Mouse (Mus musculus) midbrain, embryonic 12.5 days (tissue): ENCODE results near the gene Spata45. TPM values are rescaled to one million over a fixed set of nuclear protein-coding genes. Genes with fewer than 3 reads are reported as not detected.

Source experiments
- ATAC-seq: fragments of 200-750 bp; cut with Nextera tagmentation; 2 replicates; pipeline ENCODE4 v1.8.0; 2017; ENCODE audit warnings: low read depth, moderate TSS enrichment, moderate library complexity; ENCODE audit not compliant: low FRiP score
- H3K27ac ChIP-seq: fragments of 300-500 bp; sonication (generic); replicated peaks from 2 replicates; pipeline ENCODE4 v1.5.1; 2016; ENCODE audit warnings: mild to moderate bottlenecking
- H3K27me3 ChIP-seq: fragments of 300-500 bp; sonication (generic); 2 replicates; pipeline ENCODE4 v1.6.1; 2016; ENCODE audit warnings: mild to moderate bottlenecking
- H3K36me3 ChIP-seq: fragments of 300-500 bp; sonication (generic); 2 replicates; pipeline ENCODE4 v1.6.1; 2016
- H3K4me1 ChIP-seq: fragments of 300-500 bp; sonication (generic); 2 replicates; pipeline ENCODE4 v1.6.1; 2016
- H3K4me2 ChIP-seq: fragments of 300-500 bp; sonication (generic); replicated peaks from 2 replicates; pipeline ENCODE4 v1.6.1; 2016; ENCODE audit warnings: mild to moderate bottlenecking, moderate library complexity
- H3K4me3 ChIP-seq: fragments of 300-500 bp; sonication (generic); 2 replicates; pipeline ENCODE4 v1.5.1; 2016; ENCODE audit warnings: mild to moderate bottlenecking
- H3K9ac ChIP-seq: fragments of 300-500 bp; sonication (generic); replicated peaks from 2 replicates; pipeline ENCODE4 v1.6.1; 2016; ENCODE audit warnings: mild to moderate bottlenecking, moderate library complexity
- H3K9me3 ChIP-seq: fragments of 300-500 bp; sonication (generic); 2 replicates; pipeline ENCODE4 v1.6.1; 2016; ENCODE audit warnings: mild to moderate bottlenecking
- WGBS: fragments of 180-500 bp; shearing (Covaris S2); methylation state at CpG from one replicate; pipeline ENCODE4 v1.1.7; 2016; 5-methylcytosine and 5-hydroxymethylcytosine counted together
- polyA plus RNA-seq: library from polyadenylated mRNA; unstranded; fragments of >200 nt; fragmentation: Nextera tagmentation; extraction: Ambion mirVana; gene quantifications from 2 replicates; pipeline ENCODE4 v1.2.1, GENCODE M21; 2016

Spata45 gene
- polyA plus RNA-seq, 1 experiment from 2014 or later = not detected

- 68% methylated on average over 6 of the region's 6 CpGs for WGBS
- Histone ChIP-seq H3K4me1 (no peaks in the 10 kb centered on the region), H3K36me3 (peaks cover 11% of the 10 kb centered on the region; the same call in 1 of the 2 replicates), H3K27ac (no peak overlapping the region), H3K4me3 (no peak overlapping the region), H3K9me3 (no peaks in the 10 kb centered on the region), H3K4me2 (no peak overlapping the region), H3K9ac (no peak overlapping the region), H3K27me3 (no peaks in the 10 kb centered on the region)
- ATAC-seq = no peak
These were observed 52.9 kb downstream of the Spata45 start for GRCm38 (mm10) chr1:191089355-191089754.

GRCm38 (mm10) chr1:191092050-191092449, 55.6 kb downstream of the Spata45 start:
- Histone ChIP-seq H3K36me3 (no peaks in the 10 kb centered on the region), H3K4me3 (no peak overlapping the region), H3K4me2 (no peak overlapping the region), H3K27ac (no peak overlapping the region), H3K27me3 (peaks cover 10% of the 10 kb centered on the region), H3K9me3 (no peaks in the 10 kb centered on the region), H3K9ac (no peak overlapping the region), H3K4me1 (no peaks in the 10 kb centered on the region)
- 88% methylated on average over 8 of the region's 8 CpGs for WGBS
- ATAC-seq = no peak

Other genes with a start within 250 kb of the Spata45 start
- gene Rps6kc1, start 124.9 kb upstream of the Spata45 start, polyA plus RNA-seq = 23.5 and 26.8 TPM in 2 replicates
- 69.0 and 73.1 TPM in 2 replicates for gene Angel2, start 111.5 kb upstream of the Spata45 start, polyA plus RNA-seq
- gene Vash2, start 57.3 kb upstream of the Spata45 start, polyA plus RNA-seq = 64.2 and 67.2 TPM in 2 replicates
- gene Flvcr1, start 10.5 kb upstream of the Spata45 start, polyA plus RNA-seq = 9.7 and 11.1 TPM in 2 replicates
- 13.9 and 15.8 TPM in 2 replicates for gene Tatdn3, start 26.3 kb downstream of the Spata45 start, polyA plus RNA-seq
- 21.8 and 21.9 TPM in 2 replicates for gene Nsl1, start 26.4 kb downstream of the Spata45 start, polyA plus RNA-seq
- gene Batf3, start 61.2 kb downstream of the Spata45 start, polyA plus RNA-seq = 2.1 and 3.6 TPM in 2 replicates
- not detected in 2 replicates for gene Fam71a, start 128.2 kb downstream of the Spata45 start, polyA plus RNA-seq
- gene Atf3, start 181.4 kb downstream of the Spata45 start, polyA plus RNA-seq = 1.5 and 2.1 TPM in 2 replicates